Comparison of ENCODE assay signal across 9 mouse cellular contexts in genomic region chr14:121579055-121579454, GRCm38 (mm10).
DNase-seq lines count a peak whose midpoint lies in the region; ATAC-seq and TF ChIP-seq lines count a peak whose summit lies in the region.
"Had no signal": no experiment of that assay in that cellular context is flagged by ENCODE, and none has a peak within 500 bp of the region (broad histone marks: within the 10 kb centered on the region; RNA-seq: fewer than 3 reads in every experiment).

No protein-coding gene starts in this region.

- peak; percentile 88 for TF ChIP-seq CTCF in intestine, postnatal 0 days (IDR thresholded peaks at IDR 0.05; ENCODE audit: low read depth)
- TF ChIP-seq CTCF in stomach, postnatal 0 days (IDR thresholded peaks at IDR 0.05; ENCODE audit: low read depth) = peak; percentile 88

- H3K9ac ChIP-seq in intestine, postnatal 0 days (ENCODE audit: low read depth, low read length) = no peak overlapping the region
- H3K9ac ChIP-seq in stomach, postnatal 0 days (ENCODE audit: low read length) = no peak overlapping the region
- H3K9ac ChIP-seq: liver, embryonic 15.5 days had no signal

- H3K27ac ChIP-seq in embryonic facial prominence, embryonic 10.5 days (replicated peaks) = no peak overlapping the region
- H3K27ac ChIP-seq in intestine, postnatal 0 days (ENCODE audit: low read depth, low read length) = no peak overlapping the region
- no peak overlapping the region for H3K27ac ChIP-seq in stomach, postnatal 0 days (replicated peaks)
- H3K27ac ChIP-seq: liver, embryonic 15.5 days had no signal

- ATAC-seq in CD4-positive, CD25-positive, alpha-beta regulatory T cell, adult 4 months = peak; percentile 67
- ATAC-seq in intestine, postnatal 0 days = no peak
- no peak for ATAC-seq in stomach, postnatal 0 days (ENCODE audit: low FRiP score, low TSS enrichment)

- no peak overlapping the region for H3K4me3 ChIP-seq in embryonic facial prominence, embryonic 10.5 days
- no peak overlapping the region for H3K4me3 ChIP-seq in intestine, postnatal 0 days (ENCODE audit: low read depth, low read length)
- no peak overlapping the region for H3K4me3 ChIP-seq in stomach, postnatal 0 days (ENCODE audit: low read depth, low read length)
- H3K4me3 ChIP-seq: liver, embryonic 15.5 days had no signal

- DNase-seq in heart, postnatal 14 days = peak; percentile 51 to 64
- no peak for DNase-seq in heart, adult 11 months
- peak; percentile 54 to 87 for DNase-seq in adrenal gland, adult (ENCODE audit: inconsistent age in 2 of 2, low spot score in 1 of 2)
- DNase-seq in embryonic facial prominence, embryonic 10.5 days (ENCODE audit: low spot score) = peak; percentile 73
- DNase-seq in lung, postnatal 36 days = peak; percentile 75
- DNase-seq in stomach, postnatal 0 days (ENCODE audit: low spot score) = peak; percentile 59

- intact Hi-C loops in heart, postnatal 14 days (cut with DNase I) = loop anchor here (5.0 kb wide), 1 partner anchor 122 kb away; no protein-coding TSS in a partner anchor

- no peak overlapping the region for H3K4me2 ChIP-seq in intestine, postnatal 0 days (replicated peaks; ENCODE audit: low read depth)
- no peak overlapping the region for H3K4me2 ChIP-seq in stomach, postnatal 0 days (replicated peaks; ENCODE audit: low read depth)
- H3K4me2 ChIP-seq: liver, embryonic 15.5 days had no signal

- no peaks in the 10 kb centered on the region for H3K9me3 ChIP-seq in embryonic facial prominence, embryonic 10.5 days
- H3K9me3 ChIP-seq in intestine, postnatal 0 days (ENCODE audit: control insufficient read depth) = no peaks in the 10 kb centered on the region
- H3K9me3 ChIP-seq in stomach, postnatal 0 days (ENCODE audit: control insufficient read depth, low read length) = no peaks in the 10 kb centered on the region
- H3K9me3 ChIP-seq: liver, embryonic 15.5 days had no signal

- no peaks in the 10 kb centered on the region for H3K36me3 ChIP-seq in embryonic facial prominence, embryonic 10.5 days (replicated peaks)
- H3K36me3 ChIP-seq in intestine, postnatal 0 days (ENCODE audit: control insufficient read depth, insufficient read depth) = peaks cover 57% of the 10 kb centered on the region
- H3K36me3 ChIP-seq in stomach, postnatal 0 days (ENCODE audit: control insufficient read depth, insufficient read depth, low read length) = peaks cover 12% of the 10 kb centered on the region; the same call in 1 of the 2 replicates
- H3K36me3 ChIP-seq: liver, embryonic 15.5 days had no signal

- H3K4me1 ChIP-seq in embryonic facial prominence, embryonic 10.5 days = no peaks in the 10 kb centered on the region
- no peaks in the 10 kb centered on the region for H3K4me1 ChIP-seq in intestine, postnatal 0 days (replicated peaks; ENCODE audit: control insufficient read depth, insufficient read depth, low read length)
- no peaks in the 10 kb centered on the region for H3K4me1 ChIP-seq in stomach, postnatal 0 days (replicated peaks; ENCODE audit: control insufficient read depth, insufficient read depth)
- H3K4me1 ChIP-seq: liver, embryonic 15.5 days had no signal

- 37% methylated on average over 3 of the region's 3 CpGs for WGBS in embryonic facial prominence, embryonic 10.5 days
- WGBS in intestine, postnatal 0 days = 43% methylated on average over 3 of the region's 3 CpGs
- 44% methylated on average over 3 of the region's 3 CpGs for WGBS in stomach, postnatal 0 days

- no peak for TF ChIP-seq EP300 in stomach, postnatal 0 days (optimal IDR thresholded peaks at IDR 0.05)

- no peaks in the 10 kb centered on the region for H3K27me3 ChIP-seq in embryonic facial prominence, embryonic 10.5 days (replicated peaks; ENCODE audit: low read depth, poor library complexity, severe bottlenecking)
- no peaks in the 10 kb centered on the region for H3K27me3 ChIP-seq in intestine, postnatal 0 days (replicated peaks; ENCODE audit: control insufficient read depth, insufficient read depth, low read length)
- H3K27me3 ChIP-seq in stomach, postnatal 0 days (ENCODE audit: control insufficient read depth, insufficient read depth, low read length) = no peaks in the 10 kb centered on the region
- H3K27me3 ChIP-seq: liver, embryonic 15.5 days had no signal
